Mouse (Mus musculus): ENCODE data around the gene Pusl1. TPM values are rescaled to one million over a fixed set of nuclear protein-coding genes. Genes with fewer than 3 reads are reported as not detected.
A peak's percentile ranks its signal among the peaks of the same experiment; 100 is the strongest.

Gene Pusl1
- polyA plus RNA-seq, 1 experiment from 2014 or later = 55.9 TPM

DNA sequence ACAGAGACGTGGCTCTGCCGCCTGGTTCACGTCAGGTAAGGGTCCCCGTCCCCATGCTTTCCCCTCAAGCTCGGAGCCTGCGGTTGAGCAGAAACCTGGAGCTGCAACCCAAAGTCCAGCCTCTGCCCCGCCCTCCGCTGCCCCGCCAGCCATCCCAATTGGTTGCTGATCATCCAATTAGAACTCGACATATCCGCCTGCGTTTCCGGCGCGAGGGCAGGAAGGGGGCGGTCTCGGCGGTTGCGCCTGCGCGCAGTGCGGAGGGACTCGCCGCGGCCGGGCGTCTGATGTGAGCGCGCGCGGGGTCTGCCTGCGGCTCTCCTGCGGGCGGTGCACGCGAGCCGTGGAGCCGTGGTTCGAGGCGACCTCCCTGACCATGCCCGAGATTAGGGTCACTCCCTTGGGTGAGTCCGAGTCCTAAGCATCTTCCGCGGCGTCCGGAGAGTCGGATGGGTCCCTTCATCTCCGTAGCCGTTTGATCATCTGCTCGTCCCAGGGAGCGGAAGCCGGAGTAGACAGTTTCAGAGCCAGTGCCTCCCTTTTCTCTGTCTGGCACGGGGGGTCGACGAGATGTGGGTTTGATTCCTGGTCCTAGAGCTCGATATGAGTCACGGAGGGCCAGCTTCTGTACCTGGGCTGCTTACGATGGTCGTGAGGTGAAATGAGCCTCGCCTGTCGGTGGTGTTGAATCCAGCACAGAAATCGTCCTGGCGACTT lies 22.1 kb downstream of the Pusl1 start, which contains the start of the genes Cptp and Ints11:
Gene Cptp, minus strand, starts transcription at position 124 of the 717 bp plus-strand sequence.
Gene Ints11, plus strand, starts transcription at position 230 of the 717 bp plus-strand sequence.
- H3K27ac ChIP-seq (ENCODE audit: low read depth) = peak within 1 kb of the TSS; percentile 54
- H3K9ac ChIP-seq (ENCODE audit: low read length) = peak within 1 kb of the TSS; percentile 71
- under 1% methylated on average over 63 of the region's 63 CpGs for WGBS
- peaks cover 47% of the 10 kb centered on the region for H3K36me3 ChIP-seq (ENCODE audit: control insufficient read depth, insufficient read depth, low read length)
- peak; percentile 94 for DNase-seq (ENCODE audit: low spot score)
- H3K9me3 ChIP-seq (ENCODE audit: control insufficient read depth, low read length) = no peaks in the 10 kb centered on the region
- no peaks in the 10 kb centered on the region for H3K27me3 ChIP-seq (replicated peaks; ENCODE audit: control insufficient read depth, insufficient read depth, low read length)
- peak; percentile 94 for ATAC-seq (replicated peaks; ENCODE audit: low FRiP score, low TSS enrichment, low read depth)
- peak within 1 kb of the TSS; percentile 73 for H3K4me3 ChIP-seq (ENCODE audit: low read depth, low read length)
- H3K4me2 ChIP-seq (ENCODE audit: low read length) = peak within 1 kb of the TSS; percentile 88
- H3K4me1 ChIP-seq (replicated peaks; ENCODE audit: control insufficient read depth, insufficient read depth, low read length) = peaks cover 17% of the 10 kb centered on the region

DNA sequence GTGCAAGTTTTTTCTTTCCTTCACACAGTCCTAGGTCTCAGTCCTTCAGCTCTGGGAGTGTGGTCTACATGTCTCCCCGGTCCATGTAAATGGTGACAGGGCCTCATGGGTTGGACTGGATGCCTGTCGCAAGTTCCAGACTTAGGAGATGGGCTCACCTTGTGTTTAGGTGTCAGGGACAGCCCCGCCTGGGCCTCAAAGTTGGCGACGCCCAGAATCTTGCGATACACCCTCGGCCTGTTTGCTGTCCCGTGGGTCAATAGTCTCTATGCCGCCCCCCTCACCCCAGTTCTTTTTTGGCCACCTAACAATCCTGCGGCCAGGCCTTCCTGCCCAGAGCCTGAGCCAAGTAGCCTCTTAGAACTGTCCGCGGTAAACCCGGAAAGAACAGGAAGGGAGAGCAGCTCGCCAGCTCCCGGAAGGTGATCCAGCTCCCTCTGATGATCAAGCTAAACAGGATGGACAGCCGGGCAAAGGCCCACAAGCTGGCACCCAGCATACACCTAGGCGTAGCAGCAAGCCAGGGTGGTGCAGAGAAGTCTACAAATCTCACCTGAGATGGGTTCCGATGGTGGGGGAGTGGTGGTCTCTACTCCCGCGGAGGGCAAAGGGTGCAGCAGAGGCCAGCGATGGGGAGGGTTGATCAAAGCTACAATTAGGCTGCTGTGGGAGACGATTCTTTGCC lies 22.8 kb downstream of the Pusl1 start:
- H3K9me3 ChIP-seq (ENCODE audit: control insufficient read depth, low read length) = no peaks in the 10 kb centered on the region
- H3K9ac ChIP-seq (ENCODE audit: low read length) = peak overlapping the region; percentile 66
- WGBS = 8% methylated on average over 22 of the region's 22 CpGs
- peak overlapping the region; percentile 88 for H3K4me2 ChIP-seq (ENCODE audit: low read length)
- H3K36me3 ChIP-seq (ENCODE audit: control insufficient read depth, insufficient read depth, low read length) = peaks cover 41% of the 10 kb centered on the region
- no peaks in the 10 kb centered on the region for H3K27me3 ChIP-seq (replicated peaks; ENCODE audit: control insufficient read depth, insufficient read depth, low read length)
- no peak overlapping the region for H3K27ac ChIP-seq (ENCODE audit: low read depth)
- peak; percentile 47 for ATAC-seq (replicated peaks; ENCODE audit: low FRiP score, low TSS enrichment, low read depth)
- peaks cover 17% of the 10 kb centered on the region for H3K4me1 ChIP-seq (replicated peaks; ENCODE audit: control insufficient read depth, insufficient read depth, low read length)
- no peak for DNase-seq (ENCODE audit: low spot score)
- H3K4me3 ChIP-seq (ENCODE audit: low read depth, low read length) = peak overlapping the region; percentile 73

DNA sequence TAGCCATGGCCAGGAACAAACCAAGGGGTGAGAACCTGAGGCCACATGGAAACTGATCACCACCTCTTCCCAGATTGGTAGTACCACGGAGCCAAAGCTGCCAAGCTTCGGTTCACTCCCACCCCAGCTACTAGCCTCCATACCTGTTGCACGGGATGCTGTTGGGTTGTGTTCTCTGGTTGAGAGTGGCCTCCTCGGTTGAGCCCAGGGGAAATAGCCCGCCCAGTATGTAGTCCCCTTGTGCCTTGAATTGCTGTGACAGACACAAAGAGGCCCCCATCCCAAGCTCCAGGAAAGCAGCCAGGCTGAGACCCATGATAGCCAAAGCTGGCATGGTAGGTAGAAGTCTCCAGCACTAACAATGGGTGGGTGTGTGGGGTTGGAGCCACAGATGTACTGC lies 28.6 kb downstream of the Pusl1 start, which contains the start of gene Tas1r3:
Gene Tas1r3, minus strand, starts transcription at position 362 of the 400 bp plus-strand sequence.
- no peak for DNase-seq (ENCODE audit: low spot score)
- ATAC-seq (replicated peaks; ENCODE audit: low FRiP score, low TSS enrichment, low read depth) = no peak
- peaks cover under 1% of the 10 kb centered on the region; the same call in 1 of the 2 replicates for H3K4me1 ChIP-seq (replicated peaks; ENCODE audit: control insufficient read depth, insufficient read depth, low read length)
- H3K27ac ChIP-seq (ENCODE audit: low read depth) = no peak within 1 kb of the TSS
- H3K4me2 ChIP-seq (ENCODE audit: low read length) = no peak within 1 kb of the TSS
- no peaks in the 10 kb centered on the region for H3K9me3 ChIP-seq (ENCODE audit: control insufficient read depth, low read length)
- no peak within 1 kb of the TSS for H3K9ac ChIP-seq (ENCODE audit: low read length)
- H3K36me3 ChIP-seq (ENCODE audit: control insufficient read depth, insufficient read depth, low read length) = peaks cover 45% of the 10 kb centered on the region
- no peaks in the 10 kb centered on the region for H3K27me3 ChIP-seq (replicated peaks; ENCODE audit: control insufficient read depth, insufficient read depth, low read length)
- WGBS = 78% methylated on average over 5 of the region's 5 CpGs
- no peak within 1 kb of the TSS for H3K4me3 ChIP-seq (ENCODE audit: low read depth, low read length)

DNA sequence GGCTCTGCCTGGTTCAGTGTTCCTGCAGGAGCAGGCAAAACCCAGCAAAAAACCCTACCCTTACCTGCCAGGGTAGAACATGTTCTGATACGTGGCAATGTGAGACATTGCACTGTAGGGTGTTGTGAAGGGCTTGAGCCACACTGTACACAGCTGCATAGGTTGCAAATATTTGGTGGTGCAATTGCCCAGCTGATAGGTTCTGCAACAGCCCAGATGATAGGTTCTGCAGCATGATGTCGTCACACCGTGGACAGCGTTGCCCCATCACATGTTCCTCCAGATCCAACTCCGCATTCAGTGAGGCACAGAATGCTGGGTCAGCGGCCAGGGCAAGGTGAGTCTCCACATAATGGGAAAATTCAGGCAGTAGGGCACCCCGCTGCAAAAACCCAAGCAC lies 29.8 kb downstream of the Pusl1 start:
- H3K9ac ChIP-seq (ENCODE audit: low read length) = no peak overlapping the region
- no peak overlapping the region for H3K4me3 ChIP-seq (ENCODE audit: low read depth, low read length)
- no peaks in the 10 kb centered on the region for H3K9me3 ChIP-seq (ENCODE audit: control insufficient read depth, low read length)
- no peak overlapping the region for H3K4me2 ChIP-seq (ENCODE audit: low read length)
- WGBS = 90% methylated on average over 7 of the region's 7 CpGs
- no peak for ATAC-seq (replicated peaks; ENCODE audit: low FRiP score, low TSS enrichment, low read depth)
- no peak for DNase-seq (ENCODE audit: low spot score)
- H3K4me1 ChIP-seq (replicated peaks; ENCODE audit: control insufficient read depth, insufficient read depth, low read length) = no peaks in the 10 kb centered on the region
- H3K36me3 ChIP-seq (ENCODE audit: control insufficient read depth, insufficient read depth, low read length) = peaks cover 49% of the 10 kb centered on the region
- no peak overlapping the region for H3K27ac ChIP-seq (ENCODE audit: low read depth)
- H3K27me3 ChIP-seq (replicated peaks; ENCODE audit: control insufficient read depth, insufficient read depth, low read length) = no peaks in the 10 kb centered on the region

DNA sequence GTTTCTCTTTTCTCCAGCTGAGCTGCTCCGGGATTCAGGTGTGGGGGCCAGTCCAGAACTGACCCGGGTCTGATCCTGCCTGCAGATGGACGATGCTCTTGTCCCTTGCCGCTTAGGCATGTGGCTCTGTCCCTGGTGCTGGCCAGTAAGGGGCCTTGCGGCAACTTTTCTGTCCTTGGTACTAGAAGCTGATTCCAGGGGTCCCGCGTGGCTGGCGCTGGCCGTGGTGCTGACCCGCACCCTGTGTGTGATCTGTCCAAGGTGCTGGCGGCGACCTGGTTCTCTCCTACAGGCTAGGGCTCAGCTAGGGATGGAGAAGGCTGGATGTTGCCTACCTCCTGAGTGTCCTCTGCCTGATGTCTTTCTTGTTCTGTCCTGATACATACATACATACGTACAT lies 32.3 kb downstream of the Pusl1 start:
- no peaks in the 10 kb centered on the region for H3K4me1 ChIP-seq (replicated peaks; ENCODE audit: control insufficient read depth, insufficient read depth, low read length)
- ATAC-seq (replicated peaks; ENCODE audit: low FRiP score, low TSS enrichment, low read depth) = peak; percentile 55
- DNase-seq (ENCODE audit: low spot score) = peak; percentile 97
- no peak overlapping the region for H3K4me2 ChIP-seq (ENCODE audit: low read length)
- H3K9me3 ChIP-seq (ENCODE audit: control insufficient read depth, low read length) = no peaks in the 10 kb centered on the region
- H3K36me3 ChIP-seq (ENCODE audit: control insufficient read depth, insufficient read depth, low read length) = peaks cover 54% of the 10 kb centered on the region
- no peak overlapping the region for H3K9ac ChIP-seq (ENCODE audit: low read length)
- no peak overlapping the region for H3K4me3 ChIP-seq (ENCODE audit: low read depth, low read length)
- no peak overlapping the region for H3K27ac ChIP-seq (ENCODE audit: low read depth)
- WGBS = 16% methylated on average over 13 of the region's 13 CpGs
- H3K27me3 ChIP-seq (replicated peaks; ENCODE audit: control insufficient read depth, insufficient read depth, low read length) = no peaks in the 10 kb centered on the region

DNA sequence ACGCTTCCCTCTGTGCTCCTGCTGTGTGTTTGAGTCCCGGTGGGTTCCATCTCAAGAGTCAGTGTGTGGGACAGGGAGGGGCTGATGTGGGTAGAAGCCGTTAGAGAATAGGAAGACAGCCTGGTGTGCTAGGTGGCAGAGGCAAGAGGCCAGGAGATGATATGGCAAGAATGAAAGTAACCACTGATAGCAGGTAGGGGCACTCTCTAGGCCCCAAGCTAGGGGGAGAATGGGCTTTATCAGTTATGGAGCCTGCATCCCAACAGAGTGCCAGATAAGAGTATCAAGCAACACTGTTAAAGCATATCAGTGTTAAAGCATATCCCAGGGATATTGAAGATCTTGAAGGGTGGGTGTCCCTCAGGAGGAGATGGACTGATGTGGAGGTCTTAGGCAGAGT lies 34.7 kb downstream of the Pusl1 start:
- DNase-seq (ENCODE audit: low spot score) = no peak
- no peaks in the 10 kb centered on the region for H3K4me1 ChIP-seq (replicated peaks; ENCODE audit: control insufficient read depth, insufficient read depth, low read length)
- no peak overlapping the region for H3K4me2 ChIP-seq (ENCODE audit: low read length)
- H3K9ac ChIP-seq (ENCODE audit: low read length) = no peak overlapping the region
- no peaks in the 10 kb centered on the region for H3K9me3 ChIP-seq (ENCODE audit: control insufficient read depth, low read length)
- no peak overlapping the region for H3K4me3 ChIP-seq (ENCODE audit: low read depth, low read length)
- ATAC-seq (replicated peaks; ENCODE audit: low FRiP score, low TSS enrichment, low read depth) = no peak
- 86% methylated on average over 3 of the region's 3 CpGs for WGBS
- no peaks in the 10 kb centered on the region for H3K27me3 ChIP-seq (replicated peaks; ENCODE audit: control insufficient read depth, insufficient read depth, low read length)
- H3K36me3 ChIP-seq (ENCODE audit: control insufficient read depth, insufficient read depth, low read length) = peaks cover 62% of the 10 kb centered on the region
- H3K27ac ChIP-seq (ENCODE audit: low read depth) = no peak overlapping the region

DNA sequence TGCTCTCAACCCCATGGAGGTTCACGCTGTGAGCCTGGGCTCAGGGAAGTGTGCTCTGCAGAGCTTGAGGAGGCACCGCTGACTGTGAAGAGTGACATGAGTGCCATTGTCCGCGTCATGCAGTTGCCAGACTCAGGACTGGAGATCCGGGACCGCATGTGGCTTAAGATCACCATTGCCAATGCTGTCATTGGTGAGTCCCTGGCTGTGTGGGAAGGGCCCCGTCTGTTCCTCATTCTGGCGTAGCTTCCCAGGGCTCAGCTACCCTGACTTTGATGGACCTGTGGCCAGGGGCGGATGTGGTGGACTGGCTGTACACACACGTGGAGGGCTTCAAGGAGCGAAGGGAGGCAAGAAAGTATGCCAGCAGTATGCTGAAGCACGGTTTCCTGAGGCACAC lies 35.5 kb downstream of the Pusl1 start:
- peaks cover 60% of the 10 kb centered on the region for H3K36me3 ChIP-seq (ENCODE audit: control insufficient read depth, insufficient read depth, low read length)
- no peak overlapping the region for H3K9ac ChIP-seq (ENCODE audit: low read length)
- H3K4me1 ChIP-seq (replicated peaks; ENCODE audit: control insufficient read depth, insufficient read depth, low read length) = no peaks in the 10 kb centered on the region
- ATAC-seq (replicated peaks; ENCODE audit: low FRiP score, low TSS enrichment, low read depth) (no peak), DNase-seq (ENCODE audit: low spot score) (no peak)
- WGBS = 92% methylated on average over 12 of the region's 12 CpGs
- no peaks in the 10 kb centered on the region for H3K27me3 ChIP-seq (replicated peaks; ENCODE audit: control insufficient read depth, insufficient read depth, low read length)
- no peak overlapping the region for H3K4me3 ChIP-seq (ENCODE audit: low read depth, low read length)
- H3K4me2 ChIP-seq (ENCODE audit: low read length) = no peak overlapping the region
- H3K9me3 ChIP-seq (ENCODE audit: control insufficient read depth, low read length) = no peaks in the 10 kb centered on the region
- H3K27ac ChIP-seq (ENCODE audit: low read depth) = no peak overlapping the region

DNA sequence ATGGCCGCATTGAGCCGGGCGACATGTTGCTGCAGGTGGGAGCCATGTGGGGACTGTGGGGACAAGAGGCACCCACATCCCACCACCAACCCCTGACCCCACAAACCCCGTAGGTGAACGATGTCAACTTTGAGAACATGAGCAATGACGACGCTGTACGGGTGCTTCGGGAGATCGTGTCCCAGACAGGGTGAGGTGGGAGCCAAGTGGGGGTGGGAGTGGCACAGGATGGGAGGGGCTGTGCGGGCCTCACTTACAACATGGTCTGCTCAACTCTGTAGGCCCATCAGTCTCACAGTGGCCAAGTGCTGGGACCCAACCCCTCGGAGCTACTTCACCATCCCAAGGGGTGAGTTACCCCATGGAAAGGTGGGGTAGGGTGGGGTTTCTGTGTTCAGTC lies 36.6 kb downstream of the Pusl1 start:
- ATAC-seq (replicated peaks; ENCODE audit: low FRiP score, low TSS enrichment, low read depth) = 0 out of 2 replicates have a peak, but pooled peaks have one; percentile 21
- H3K4me3 ChIP-seq (ENCODE audit: low read depth, low read length) = no peak overlapping the region
- H3K4me1 ChIP-seq (replicated peaks; ENCODE audit: control insufficient read depth, insufficient read depth, low read length) = no peaks in the 10 kb centered on the region
- no peaks in the 10 kb centered on the region for H3K9me3 ChIP-seq (ENCODE audit: control insufficient read depth, low read length)
- no peak overlapping the region for H3K27ac ChIP-seq (ENCODE audit: low read depth)
- no peak overlapping the region for H3K9ac ChIP-seq (ENCODE audit: low read length)
- H3K36me3 ChIP-seq (ENCODE audit: control insufficient read depth, insufficient read depth, low read length) = peaks cover 52% of the 10 kb centered on the region
- no peak overlapping the region for H3K4me2 ChIP-seq (ENCODE audit: low read length)
- H3K27me3 ChIP-seq (replicated peaks; ENCODE audit: control insufficient read depth, insufficient read depth, low read length) = no peaks in the 10 kb centered on the region
- no peak for DNase-seq (ENCODE audit: low spot score)
- WGBS = 97% methylated on average over 12 of the region's 12 CpGs

Data from intestine, embryonic 14.5 days (tissue).